ENCODE assay signal across 44 mouse cellular contexts in genomic region chr17:64848031-64848430, GRCm38 (mm10). TPM values are rescaled to one million over a fixed set of nuclear protein-coding genes. Genes with fewer than 3 reads are reported as not detected.
"Had no signal": no experiment of that assay in that cellular context is flagged by ENCODE, and none has a peak within 500 bp of the region (broad histone marks: within the 10 kb centered on the region; RNA-seq: fewer than 3 reads in every experiment).

No protein-coding gene starts in this region.

- H3K4me3 ChIP-seq: gastrocnemius, adult 2 months; heart, embryonic 13.5 days; heart, embryonic 15.5 days; hindbrain, embryonic 13.5 days; hindbrain, embryonic 15.5 days; kidney, embryonic 15.5 days; limb, embryonic 13.5 days; limb, embryonic 15.5 days; liver, embryonic 12.5 days had no signal

- H3K9me3 ChIP-seq: heart, embryonic 13.5 days; heart, embryonic 15.5 days; hindbrain, embryonic 13.5 days; hindbrain, embryonic 15.5 days; kidney, embryonic 15.5 days; limb, embryonic 13.5 days; limb, embryonic 15.5 days; liver, embryonic 12.5 days had no signal

- H3K4me1 ChIP-seq: heart, embryonic 13.5 days; heart, embryonic 15.5 days; hindbrain, embryonic 13.5 days; hindbrain, embryonic 15.5 days; kidney, embryonic 15.5 days; limb, embryonic 15.5 days; liver, embryonic 12.5 days had no signal

- DNase-seq: gastrocnemius, adult 2 months; gastrocnemius, postnatal 10 days; gastrocnemius, postnatal 25 days; heart, adult 18-20 months; heart, postnatal 14 days; heart, postnatal 36 days; kidney, adult 11 months; kidney, adult 2 months; kidney, adult 9 months; kidney, postnatal 14 days; kidney, postnatal 36 days; layer of hippocampus, adult 9-11 months; layer of hippocampus, postnatal 36 days; left cerebral cortex, postnatal 4 days had no signal

- H3K9ac ChIP-seq: heart, embryonic 13.5 days; heart, embryonic 15.5 days; hindbrain, embryonic 13.5 days; hindbrain, embryonic 15.5 days; kidney, embryonic 15.5 days; limb, embryonic 13.5 days; limb, embryonic 15.5 days; liver, embryonic 12.5 days; liver, embryonic 14.5 days had no signal

- H3K27ac ChIP-seq: gastrocnemius, adult 2 months; heart, embryonic 13.5 days; heart, embryonic 15.5 days; hindbrain, embryonic 13.5 days; hindbrain, embryonic 15.5 days; hindbrain, postnatal 0 days; kidney, embryonic 15.5 days; kidney, postnatal 0 days; limb, embryonic 13.5 days; limb, embryonic 15.5 days; liver, embryonic 12.5 days; liver, embryonic 14.5 days had no signal

- H3K4me2 ChIP-seq: heart, embryonic 11.5 days; heart, embryonic 13.5 days; heart, embryonic 15.5 days; hindbrain, embryonic 13.5 days; hindbrain, embryonic 15.5 days; kidney, embryonic 15.5 days; limb, embryonic 13.5 days; limb, embryonic 15.5 days; liver, embryonic 12.5 days had no signal

- ATAC-seq: hindbrain, postnatal 0 days; intestine, embryonic 16.5 days; liver, embryonic 12.5 days had no signal

- H3K27me3 ChIP-seq: heart, embryonic 13.5 days; heart, embryonic 15.5 days; hindbrain, embryonic 13.5 days; hindbrain, embryonic 15.5 days; kidney, embryonic 15.5 days; limb, embryonic 13.5 days; limb, embryonic 15.5 days; liver, embryonic 12.5 days had no signal

- H3K36me3 ChIP-seq: heart, embryonic 13.5 days; heart, embryonic 15.5 days; hindbrain, embryonic 13.5 days; hindbrain, embryonic 15.5 days; kidney, embryonic 15.5 days; limb, embryonic 13.5 days; limb, embryonic 15.5 days; liver, embryonic 12.5 days had no signal

RNA-seq across cellular contexts. Expression of gene 4930583I09Rik, which starts 12.2 kb away (rescaled TPM):
- total RNA-seq: gastrocnemius, adult 2 months; gastrocnemius, postnatal 10 days; gastrocnemius, postnatal 25 days; gastrocnemius, postnatal 4 days; granulocyte monocyte progenitor cell, adult 5-6 weeks; heart, adult 18-20 months; heart, postnatal 14 days; heart, postnatal 36 days; hematopoietic stem cell, adult 5-6 weeks; hindbrain, postnatal 0 days; layer of hippocampus, adult 18-20 months; layer of hippocampus, adult 8-10 months; layer of hippocampus, postnatal 14 days; layer of hippocampus, postnatal 36 days; left cerebral cortex, adult 18-20 months; left cerebral cortex, adult 8-10 months; left cerebral cortex, postnatal 10 days; left cerebral cortex, postnatal 25 days; left cerebral cortex, postnatal 4 days; liver, adult 2 months had no signal
- polyA plus RNA-seq: heart, embryonic 11.5 days; heart, embryonic 13.5 days; heart, embryonic 15.5 days; heart, postnatal 0 days; hindbrain, embryonic 11.5 days; hindbrain, embryonic 13.5 days; hindbrain, embryonic 15.5 days; hindbrain, postnatal 0 days; intestine, embryonic 14.5 days; intestine, embryonic 16.5 days; kidney, adult 2 months; kidney, embryonic 15.5 days; kidney, postnatal 0 days; large intestine, adult 2 months; limb, embryonic 11.5 days; limb, embryonic 13.5 days; limb, embryonic 15.5 days; liver, adult 2 months; liver, embryonic 12.5 days; liver, embryonic 14.5 days; liver, embryonic 16.5 days had no signal
